Mouse (Mus musculus) embryonic facial prominence, embryonic 10.5 days (tissue): ENCODE data around the gene Tmem132b. TPM values are rescaled to one million over a fixed set of nuclear protein-coding genes. Genes with fewer than 3 reads are reported as not detected.

Experiments used
- polyA plus RNA-seq: library from polyadenylated mRNA; unstranded; fragments of >200 nt; fragmentation: Nextera tagmentation; extraction: Ambion mirVana; gene quantifications from 2 replicates; pipeline ENCODE4 v1.2.1, GENCODE M21; 2016

The Tmem132b gene
- polyA plus RNA-seq, 1 experiment from 2014 or later: 0.34 TPM

Other genes starting within 250 kb of the Tmem132b start
- 43.2 and 47.3 TPM in 2 replicates for gene Scarb1, start 190.7 kb upstream of the Tmem132b start, polyA plus RNA-seq
- gene Gm10382, start 142.5 kb upstream of the Tmem132b start, polyA plus RNA-seq: 0.53 and 0.60 TPM in 2 replicates
- gene Ubc, start 141.6 kb upstream of the Tmem132b start, polyA plus RNA-seq: 957 and 988 TPM in 2 replicates
- 24.1 and 24.2 TPM in 2 replicates for gene Dhx37, start 97.7 kb upstream of the Tmem132b start, polyA plus RNA-seq
- 50.9 and 52.2 TPM in 2 replicates for gene Bri3bp, start 90.2 kb upstream of the Tmem132b start, polyA plus RNA-seq
- gene Aacs, start 56.0 kb upstream of the Tmem132b start, polyA plus RNA-seq: 51.2 and 60.1 TPM in 2 replicates